Mouse (Mus musculus): Measurements from ENCODE around the gene Phactr2.

DNA sequence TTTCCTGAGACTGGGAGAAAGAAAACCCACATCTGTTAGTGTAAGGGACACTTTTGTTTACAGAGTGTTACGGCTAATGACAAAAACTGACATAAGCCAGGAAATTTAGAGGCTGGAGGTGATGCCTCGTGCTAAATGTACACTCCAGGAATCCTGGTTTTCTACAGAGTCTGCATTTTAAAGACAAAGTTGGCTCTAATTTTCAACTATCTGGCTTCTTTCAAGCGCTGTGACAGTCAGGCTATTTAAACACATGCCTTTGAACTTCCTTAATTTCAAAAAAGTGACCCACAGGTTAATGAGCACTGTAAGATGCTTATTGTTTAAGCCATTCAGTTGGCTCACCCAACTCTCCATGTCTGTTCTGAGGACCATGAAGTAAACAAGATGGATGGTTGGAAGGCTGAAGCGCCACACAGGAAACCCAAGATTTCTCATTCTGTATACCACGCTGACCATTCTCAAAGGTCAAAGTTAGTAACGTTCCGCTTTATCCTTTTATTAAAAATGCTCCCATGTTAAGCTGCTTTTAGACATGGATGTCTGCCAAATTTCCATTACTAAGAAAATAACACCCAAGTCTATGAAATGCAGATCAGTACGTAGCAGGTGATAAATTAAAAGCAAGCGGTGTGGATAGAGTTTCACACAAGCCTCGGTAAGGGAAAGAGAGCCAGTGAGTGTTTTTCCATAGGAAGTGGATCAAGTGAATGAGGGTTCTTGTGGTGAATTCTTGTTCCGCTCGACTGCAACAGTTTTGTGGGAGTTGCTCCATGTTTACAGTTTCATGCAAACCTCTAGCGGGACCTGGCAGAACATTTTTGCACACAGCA is 97.6 kb downstream of the Phactr2 start:
- TF ChIP-seq CTCF (conservative IDR thresholded peaks at IDR 0.05; ENCODE audit: insufficient read depth, insufficient read length, low read depth, low read length) (no peak), POLR2A (IDR thresholded peaks at IDR 0.05; ENCODE audit: low read depth, low read length) (no peak)

Measured in kidney, adult 2 months (tissue).